Mouse (Mus musculus) forebrain, embryonic 12.5 days (tissue): Measurements from ENCODE around the gene Sycp2l. TPM values are rescaled to one million over a fixed set of nuclear protein-coding genes. Genes with fewer than 3 reads are reported as not detected.

Source experiments
- ATAC-seq: fragments of 200-750 bp; cut with Nextera tagmentation; 2 replicates; pipeline ENCODE4 v1.8.0; 2017; ENCODE audit warnings: moderate TSS enrichment; ENCODE audit not compliant: low FRiP score
- H3K27ac ChIP-seq: fragments of 300-500 bp; sonication (generic); 2 replicates; pipeline ENCODE4 v1.5.1; 2016; ENCODE audit warnings: mild to moderate bottlenecking
- H3K27me3 ChIP-seq: fragments of 300-500 bp; sonication (generic); 2 replicates; pipeline ENCODE4 v1.6.1; 2016; ENCODE audit warnings: mild to moderate bottlenecking
- H3K36me3 ChIP-seq: fragments of 300-500 bp; sonication (generic); replicated peaks from 2 replicates; pipeline ENCODE4 v1.6.1; 2016; ENCODE audit warnings: mild to moderate bottlenecking
- H3K4me1 ChIP-seq: fragments of 300-500 bp; sonication (generic); 2 replicates; pipeline ENCODE4 v1.6.1; 2016
- H3K4me2 ChIP-seq: fragments of 300-500 bp; sonication (generic); 2 replicates; pipeline ENCODE4 v1.6.1; 2016; ENCODE audit warnings: mild to moderate bottlenecking, moderate library complexity
- H3K4me3 ChIP-seq: fragments of 300-500 bp; sonication (generic); replicated peaks from 2 replicates; pipeline ENCODE4 v1.5.1; 2016; ENCODE audit warnings: mild to moderate bottlenecking
- H3K9ac ChIP-seq: fragments of 300-500 bp; sonication (generic); 2 replicates; pipeline ENCODE4 v1.6.1; 2016; ENCODE audit warnings: mild to moderate bottlenecking
- H3K9me3 ChIP-seq: fragments of 300-500 bp; sonication (generic); 2 replicates; pipeline ENCODE4 v1.6.1; 2016
- WGBS: fragments of 180-500 bp; shearing (Covaris S2); methylation state at CpG from one replicate; pipeline ENCODE4 v1.1.7; 2016; 5-methylcytosine and 5-hydroxymethylcytosine counted together
- polyA plus RNA-seq: library from polyadenylated mRNA; unstranded; fragments of >200 nt; fragmentation: Nextera tagmentation; extraction: Ambion mirVana; gene quantifications from 2 replicates; pipeline ENCODE4 v1.2.1, GENCODE M21; 2016

The Sycp2l gene
- polyA plus RNA-seq, 1 experiment from 2014 or later: not detected

DNA sequence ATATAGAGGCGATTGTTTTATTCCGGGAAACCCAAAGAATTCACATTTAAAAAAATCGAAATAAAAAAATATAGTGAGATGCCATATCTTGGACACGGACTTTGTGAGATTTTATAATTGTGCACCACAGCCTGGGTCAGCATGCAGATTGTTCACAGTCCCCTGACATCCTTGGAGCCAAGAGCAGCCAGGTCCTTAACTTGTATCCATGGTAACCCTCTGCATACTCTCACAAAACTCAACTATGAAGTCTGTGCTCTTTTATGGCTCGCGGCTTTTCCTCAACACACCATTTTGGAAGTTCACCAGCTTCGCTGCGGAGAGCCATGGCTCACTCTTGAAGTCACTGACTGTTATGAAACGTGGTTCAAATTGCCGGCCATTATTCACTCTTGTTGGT lies 19.9 kb upstream of the Sycp2l start:
- Histone ChIP-seq H3K4me1 (0 out of 2 replicates have a peak, but pooled peaks cover 3% of the 10 kb centered on the region), H3K9me3 (no peaks in the 10 kb centered on the region), H3K36me3 (no peaks in the 10 kb centered on the region), H3K4me2 (no peak overlapping the region), H3K27me3 (peaks cover 3% of the 10 kb centered on the region; the same call in 1 of the 2 replicates), H3K9ac (no peak overlapping the region), H3K4me3 (no peak overlapping the region), H3K27ac (no peak overlapping the region)
- WGBS: 86% methylated on average over 10 of the region's 10 CpGs
- no peak for ATAC-seq

DNA sequence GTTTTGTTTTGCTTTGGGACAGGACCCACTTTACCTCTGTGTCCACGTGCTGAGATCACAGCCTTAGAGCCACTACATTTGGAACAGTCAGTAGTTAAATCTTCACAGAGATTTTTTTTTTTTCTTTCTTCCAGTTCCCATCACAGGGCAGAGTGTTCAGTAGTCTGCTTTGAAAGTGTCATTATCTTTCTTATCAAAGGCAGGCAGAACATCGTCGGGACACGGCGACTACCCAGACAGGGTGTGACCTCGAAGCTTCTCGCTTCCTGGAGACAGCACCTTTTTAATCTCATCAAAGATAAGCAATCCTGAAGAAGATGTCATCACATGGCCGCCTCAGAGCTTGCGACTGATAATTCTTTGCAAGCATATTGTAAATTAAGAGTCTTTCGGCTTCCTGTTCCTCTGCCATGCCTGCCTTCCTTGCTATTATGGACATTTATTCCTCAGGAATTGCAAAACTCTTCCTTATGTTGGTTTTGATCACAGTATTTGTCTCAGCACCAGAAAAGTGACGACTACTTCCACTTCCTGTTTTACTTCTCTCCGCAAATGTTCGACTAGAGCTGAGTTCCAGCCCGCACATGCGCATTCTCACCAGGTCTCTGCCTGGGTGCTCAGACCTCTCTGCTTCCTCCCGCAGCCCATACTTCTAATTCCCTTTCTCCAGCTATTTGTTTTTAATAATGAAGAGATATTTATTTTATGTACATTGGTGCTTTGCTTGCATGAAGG lies 16.6 kb upstream of the Sycp2l start:
- Histone ChIP-seq H3K4me1 (0 out of 2 replicates have a peak, but pooled peaks cover 3% of the 10 kb centered on the region), H3K36me3 (no peaks in the 10 kb centered on the region), H3K9ac (no peak overlapping the region), H3K4me3 (no peak overlapping the region), H3K27ac (no peak overlapping the region), H3K9me3 (no peaks in the 10 kb centered on the region), H3K4me2 (no peak overlapping the region), H3K27me3 (no peaks in the 10 kb centered on the region)
- no peak for ATAC-seq
- WGBS: 87% methylated on average over 16 of the region's 16 CpGs

DNA sequence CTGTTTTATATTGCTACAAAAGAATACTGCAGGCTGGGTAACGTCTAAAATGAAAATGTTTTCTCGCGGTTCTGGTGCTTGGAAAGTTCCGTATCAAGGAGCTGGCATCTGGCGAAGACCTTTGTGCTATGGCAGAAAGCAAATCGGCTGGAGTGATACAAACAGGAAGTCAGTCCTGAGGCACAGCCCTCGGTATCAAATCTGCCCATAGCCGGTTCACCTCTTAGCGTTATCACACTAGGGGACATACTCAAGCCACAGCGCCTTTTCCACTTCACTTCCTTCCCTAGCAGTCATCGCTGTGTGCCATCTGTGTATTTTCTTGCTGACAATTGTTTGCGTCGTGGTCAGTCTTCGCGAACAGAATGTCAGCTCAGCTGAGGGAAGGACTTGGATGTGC lies 15.8 kb upstream of the Sycp2l start:
- H3K9ac ChIP-seq: no peak overlapping the region
- no peak overlapping the region for H3K4me3 ChIP-seq
- no peaks in the 10 kb centered on the region for H3K27me3 ChIP-seq
- H3K4me1 ChIP-seq: 0 out of 2 replicates have a peak, but pooled peaks cover 3% of the 10 kb centered on the region
- 87% methylated on average over 15 of the region's 15 CpGs for WGBS
- no peaks in the 10 kb centered on the region for H3K9me3 ChIP-seq
- H3K36me3 ChIP-seq: no peaks in the 10 kb centered on the region
- no peak overlapping the region for H3K4me2 ChIP-seq
- no peak for ATAC-seq
- H3K27ac ChIP-seq: no peak overlapping the region

DNA sequence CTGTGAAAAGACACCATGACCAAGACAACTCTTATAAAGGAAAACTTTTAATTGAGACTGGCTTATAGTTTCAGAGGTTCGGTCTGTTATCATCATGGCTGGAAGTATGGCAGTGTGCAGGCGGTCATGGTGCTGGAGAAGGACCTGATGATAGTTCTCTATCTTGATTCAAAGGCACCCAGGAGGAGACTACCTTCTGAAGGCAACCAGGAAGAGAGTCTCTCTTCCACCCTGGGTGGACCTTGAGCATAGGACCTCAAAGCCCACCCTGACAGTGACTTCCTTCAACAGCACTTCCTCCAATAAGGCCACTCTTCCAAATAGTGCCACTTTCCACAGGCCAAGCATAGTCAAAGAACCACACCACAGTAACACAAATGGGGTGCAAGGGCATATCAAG lies 14.1 kb upstream of the Sycp2l start:
- H3K27me3 ChIP-seq: no peaks in the 10 kb centered on the region
- WGBS: 91% methylated on average over 2 of the region's 2 CpGs
- H3K27ac ChIP-seq: no peak overlapping the region
- no peak for ATAC-seq
- H3K9ac ChIP-seq: no peak overlapping the region
- no peaks in the 10 kb centered on the region for H3K36me3 ChIP-seq
- H3K4me1 ChIP-seq: no peaks in the 10 kb centered on the region
- no peak overlapping the region for H3K4me2 ChIP-seq
- H3K9me3 ChIP-seq: no peaks in the 10 kb centered on the region
- no peak overlapping the region for H3K4me3 ChIP-seq

DNA sequence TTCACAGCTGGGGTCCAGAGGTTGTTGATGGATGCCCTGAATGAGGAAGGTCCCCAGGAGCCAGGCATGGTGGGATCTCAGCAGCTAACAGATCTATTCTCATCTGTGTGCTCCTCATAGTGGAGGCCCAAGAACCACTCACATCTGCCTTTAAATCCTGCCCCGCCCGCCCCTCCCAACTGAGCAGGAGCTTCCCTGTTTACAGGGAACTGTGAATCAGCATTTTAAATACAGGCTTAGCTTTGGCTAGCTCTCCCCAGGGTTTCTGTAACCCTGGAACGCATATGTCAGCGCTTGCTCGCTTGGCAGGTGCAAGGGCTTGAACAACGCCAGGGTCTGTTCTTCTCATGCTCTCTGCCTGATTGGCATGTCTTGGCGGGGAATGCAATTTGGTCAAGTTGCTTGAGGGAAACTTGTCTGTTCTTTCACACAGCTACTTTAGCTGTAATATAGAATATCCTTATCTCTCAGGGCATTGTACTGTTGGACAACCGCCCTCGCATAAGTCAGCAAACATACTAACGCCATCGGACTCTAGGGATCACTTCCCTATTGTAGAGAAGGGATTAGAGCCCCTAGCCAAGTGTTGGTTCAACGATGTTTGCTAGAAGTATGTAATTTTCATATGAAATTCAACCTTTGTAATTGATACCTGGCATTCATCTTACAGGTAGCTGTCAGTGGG lies 10.1 kb upstream of the Sycp2l start:
- no peaks in the 10 kb centered on the region for H3K27me3 ChIP-seq
- no peak overlapping the region for H3K4me3 ChIP-seq
- H3K9ac ChIP-seq: no peak overlapping the region
- H3K36me3 ChIP-seq: no peaks in the 10 kb centered on the region
- no peak overlapping the region for H3K4me2 ChIP-seq
- no peaks in the 10 kb centered on the region for H3K9me3 ChIP-seq
- no peak overlapping the region for H3K27ac ChIP-seq
- ATAC-seq: no peak
- WGBS: 79% methylated on average over 12 of the region's 12 CpGs
- no peaks in the 10 kb centered on the region for H3K4me1 ChIP-seq

DNA sequence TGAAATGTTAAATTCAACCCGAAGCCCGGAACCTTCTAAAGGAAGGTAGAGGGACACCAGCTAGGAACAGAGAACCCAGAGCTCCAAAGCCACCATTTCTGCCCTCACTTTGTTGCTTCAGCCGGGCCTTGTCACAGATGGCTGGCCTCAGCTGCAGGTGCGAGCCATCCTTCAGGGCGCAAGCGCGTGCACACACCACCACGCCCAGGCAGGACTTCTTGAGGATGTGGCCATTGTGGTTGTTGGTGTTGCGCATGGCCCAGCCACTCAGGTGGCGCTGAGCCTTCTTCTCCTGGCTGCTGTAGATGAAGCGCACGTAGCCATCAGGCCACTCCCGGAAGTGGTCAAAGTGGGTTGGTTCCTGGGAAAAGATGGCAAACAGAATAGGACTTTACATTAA lies 8.6 kb upstream of the Sycp2l start:
- no peak overlapping the region for H3K9ac ChIP-seq
- no peaks in the 10 kb centered on the region for H3K4me1 ChIP-seq
- H3K27me3 ChIP-seq: peaks cover 4% of the 10 kb centered on the region; the same call in 1 of the 2 replicates
- H3K27ac ChIP-seq: no peak overlapping the region
- no peak for ATAC-seq
- no peak overlapping the region for H3K4me3 ChIP-seq
- no peaks in the 10 kb centered on the region for H3K9me3 ChIP-seq
- H3K36me3 ChIP-seq: no peaks in the 10 kb centered on the region
- WGBS: 94% methylated on average over 13 of the region's 13 CpGs
- no peak overlapping the region for H3K4me2 ChIP-seq

DNA sequence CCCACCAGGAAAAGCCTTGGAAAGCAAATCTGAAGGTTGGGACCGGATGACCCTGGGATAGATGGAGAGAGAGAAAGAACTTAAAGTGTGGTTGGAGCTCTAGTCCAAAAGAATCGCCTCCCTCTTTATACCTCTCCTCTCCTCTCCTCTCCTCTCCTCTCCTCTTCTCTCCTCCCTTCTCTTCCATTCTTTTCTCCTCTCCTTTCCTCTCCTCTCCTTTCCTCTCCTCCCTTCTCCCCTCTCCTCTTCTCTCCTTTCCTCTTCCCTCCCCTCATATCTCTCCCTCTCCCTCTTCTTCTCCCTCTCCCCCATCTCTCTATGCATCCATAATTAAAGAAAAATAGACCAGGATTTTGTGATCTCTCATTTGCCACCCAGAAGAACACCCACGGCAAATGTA lies 3.2 kb upstream of the Sycp2l start, which contains the start of gene Gcm2:
TSS of gene Gcm2 (minus strand) at position 101 of the 400 bp plus-strand sequence.
- Histone ChIP-seq H3K27ac (no peak within 1 kb of the TSS), H3K4me3 (no peak within 1 kb of the TSS), H3K36me3 (no peaks in the 10 kb centered on the region), H3K9ac (no peak within 1 kb of the TSS), H3K4me2 (no peak within 1 kb of the TSS), H3K4me1 (no peaks in the 10 kb centered on the region), H3K27me3 (peaks cover 19% of the 10 kb centered on the region), H3K9me3 (no peaks in the 10 kb centered on the region)
- 75% methylated on average over 3 of the region's 3 CpGs for WGBS
- no peak for ATAC-seq

DNA sequence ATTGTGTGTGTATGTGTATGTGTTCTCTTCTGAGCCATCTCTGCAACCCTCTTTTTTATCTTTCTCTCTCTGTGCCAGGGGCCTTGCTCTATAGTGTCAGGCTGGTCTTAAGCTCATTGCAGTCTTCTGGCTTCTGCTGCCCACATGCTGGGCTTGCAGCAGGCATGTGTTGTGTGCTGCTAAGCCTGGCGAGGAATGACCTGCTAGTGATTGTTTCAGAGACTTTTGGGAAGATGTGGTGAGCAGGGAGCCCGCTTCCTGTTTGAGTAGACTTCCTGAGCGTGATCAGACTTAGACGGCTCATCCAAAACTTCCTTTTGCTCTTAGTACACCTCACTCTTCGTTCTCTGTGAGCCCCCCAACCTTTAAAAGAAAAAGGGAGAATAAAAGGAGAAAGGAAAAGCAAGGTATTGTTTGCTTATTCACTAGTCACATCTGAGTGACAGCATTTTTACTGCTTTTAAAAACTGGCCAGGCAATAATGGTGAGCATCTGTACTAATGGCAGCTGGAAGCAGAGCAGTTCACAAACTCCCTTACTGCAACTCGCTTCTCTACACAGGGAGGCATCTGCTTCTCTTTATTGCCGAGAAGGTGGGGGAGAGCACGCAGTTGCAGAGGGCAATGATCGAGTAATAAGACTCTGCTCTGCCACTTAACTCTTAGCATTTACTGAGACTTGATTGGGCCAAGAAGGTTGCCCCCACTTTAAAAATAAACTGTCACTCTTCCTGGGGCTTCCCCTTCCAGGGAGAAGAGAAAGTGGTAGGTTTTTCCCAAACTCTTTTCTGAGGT lies 5.2 kb downstream of the Sycp2l start:
- Histone ChIP-seq H3K4me1 (peaks cover 7% of the 10 kb centered on the region; the same call in 1 of the 2 replicates), H3K36me3 (no peaks in the 10 kb centered on the region), H3K27ac (no peak overlapping the region), H3K4me3 (no peak overlapping the region), H3K27me3 (peaks cover 4% of the 10 kb centered on the region), H3K9me3 (no peaks in the 10 kb centered on the region), H3K9ac (no peak overlapping the region), H3K4me2 (no peak overlapping the region)
- no peak for ATAC-seq
- WGBS: 37% methylated on average over 9 of the region's 9 CpGs

DNA sequence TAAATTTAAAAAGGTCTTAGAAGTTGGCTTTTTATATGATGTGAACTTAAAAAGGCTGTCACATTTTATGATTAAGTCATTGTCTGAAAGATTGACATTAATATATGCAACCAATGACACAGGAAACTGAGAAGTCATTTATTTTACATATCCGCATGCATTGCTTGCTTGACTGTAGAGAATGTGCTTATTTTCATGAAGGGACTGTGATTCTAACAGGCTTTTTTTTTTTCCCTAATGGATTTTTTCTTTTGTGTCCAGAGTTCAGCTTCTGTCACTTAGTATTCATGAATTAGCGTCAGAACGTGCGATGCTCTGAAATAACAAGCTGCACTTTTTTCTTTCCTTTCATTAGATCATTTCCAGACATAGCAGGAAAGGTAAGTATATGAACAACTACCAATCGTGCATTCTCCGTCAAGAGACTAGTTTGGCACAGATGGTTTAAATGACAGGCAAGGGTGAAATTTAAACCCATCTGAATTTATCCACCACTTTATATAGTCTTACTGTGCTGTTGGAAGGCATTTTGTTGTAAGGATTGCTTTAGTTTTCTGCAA lies 9.6 kb downstream of the Sycp2l start:
- Histone ChIP-seq H3K4me3 (no peak overlapping the region), H3K4me2 (no peak overlapping the region), H3K27ac (0 out of 2 replicates have a peak overlapping the region, but pooled peaks have one; percentile 44), H3K9ac (no peak overlapping the region), H3K4me1 (peaks cover 7% of the 10 kb centered on the region; the same call in 1 of the 2 replicates), H3K27me3 (no peaks in the 10 kb centered on the region), H3K9me3 (no peaks in the 10 kb centered on the region), H3K36me3 (no peaks in the 10 kb centered on the region)
- WGBS: 62% methylated on average over 6 of the region's 6 CpGs
- no peak for ATAC-seq

DNA sequence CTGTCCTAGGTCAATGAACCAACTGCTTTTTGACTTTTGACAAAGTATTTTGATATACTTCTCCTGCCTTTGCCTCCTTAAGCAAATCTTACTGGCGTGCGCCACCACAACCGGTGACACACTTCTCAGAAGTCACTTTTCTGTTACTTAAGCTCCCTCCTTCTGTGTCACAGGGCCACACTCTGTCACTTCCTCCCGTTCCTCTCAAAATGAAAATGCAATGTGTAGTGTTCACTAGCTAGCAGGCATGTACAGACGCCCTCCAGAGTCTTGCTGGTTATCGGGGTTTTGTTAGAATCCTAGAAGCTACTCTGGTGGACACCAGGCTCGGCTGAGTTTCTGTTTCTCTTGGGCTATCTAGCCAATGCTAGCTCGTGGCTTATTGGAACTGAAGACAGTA lies 14.2 kb downstream of the Sycp2l start:
- no peak for ATAC-seq
- Histone ChIP-seq H3K4me2 (no peak overlapping the region), H3K4me3 (no peak overlapping the region), H3K4me1 (no peaks in the 10 kb centered on the region), H3K9me3 (no peaks in the 10 kb centered on the region), H3K9ac (no peak overlapping the region), H3K27ac (no peak overlapping the region), H3K36me3 (no peaks in the 10 kb centered on the region), H3K27me3 (no peaks in the 10 kb centered on the region)
- 86% methylated on average over 8 of the region's 8 CpGs for WGBS

DNA sequence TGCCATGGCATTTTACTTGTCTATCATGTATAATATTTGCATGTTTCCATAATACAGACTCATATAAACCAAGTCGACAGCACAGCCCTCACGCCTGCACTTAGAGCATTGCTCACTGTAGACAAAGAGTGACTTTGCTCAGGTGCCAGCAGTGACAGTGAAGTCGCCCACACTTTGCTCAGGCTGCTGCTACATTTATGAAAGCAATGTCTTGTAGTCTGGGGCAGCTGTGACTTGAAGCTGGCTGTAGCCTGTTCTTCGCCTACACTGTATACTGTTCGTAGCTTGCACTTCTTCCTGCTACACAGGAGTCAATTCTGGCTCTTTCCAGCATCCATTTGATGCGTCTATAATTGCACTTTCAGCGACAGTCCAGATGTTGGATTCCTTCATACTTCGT lies 15.0 kb downstream of the Sycp2l start:
- no peaks in the 10 kb centered on the region for H3K36me3 ChIP-seq
- H3K4me3 ChIP-seq: no peak overlapping the region
- no peaks in the 10 kb centered on the region for H3K9me3 ChIP-seq
- no peak overlapping the region for H3K9ac ChIP-seq
- no peak for ATAC-seq
- no peaks in the 10 kb centered on the region for H3K4me1 ChIP-seq
- WGBS: 90% methylated on average over 8 of the region's 8 CpGs
- H3K27ac ChIP-seq: no peak overlapping the region
- H3K27me3 ChIP-seq: no peaks in the 10 kb centered on the region
- no peak overlapping the region for H3K4me2 ChIP-seq

DNA sequence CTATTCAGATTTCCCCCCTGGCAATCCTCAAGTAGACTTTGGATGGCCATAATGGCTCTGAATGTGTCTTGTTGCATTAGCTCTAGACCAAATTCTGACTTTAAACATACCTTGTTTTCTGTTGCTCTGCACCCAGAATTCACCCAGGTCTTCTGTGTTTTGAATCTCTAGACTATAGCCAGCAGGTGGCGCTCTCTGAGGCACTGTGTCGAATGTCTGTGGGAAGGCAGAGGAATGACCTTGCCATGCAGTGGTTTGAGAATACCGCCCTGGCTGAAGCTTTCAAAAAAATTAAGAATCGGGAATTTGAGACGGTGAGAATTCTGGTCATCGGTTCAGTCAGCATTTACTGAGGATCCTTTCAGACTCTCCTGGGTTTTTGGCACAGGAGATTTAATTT lies 20.8 kb downstream of the Sycp2l start:
- ATAC-seq: no peak
- Histone ChIP-seq H3K4me2 (no peak overlapping the region), H3K27me3 (no peaks in the 10 kb centered on the region), H3K27ac (no peak overlapping the region), H3K9ac (no peak overlapping the region), H3K4me3 (no peak overlapping the region), H3K36me3 (no peaks in the 10 kb centered on the region), H3K4me1 (no peaks in the 10 kb centered on the region), H3K9me3 (no peaks in the 10 kb centered on the region)
- 10% methylated on average over 6 of the region's 6 CpGs for WGBS
